Mouse (Mus musculus): ENCODE results near the gene Kcna7.

DNA sequence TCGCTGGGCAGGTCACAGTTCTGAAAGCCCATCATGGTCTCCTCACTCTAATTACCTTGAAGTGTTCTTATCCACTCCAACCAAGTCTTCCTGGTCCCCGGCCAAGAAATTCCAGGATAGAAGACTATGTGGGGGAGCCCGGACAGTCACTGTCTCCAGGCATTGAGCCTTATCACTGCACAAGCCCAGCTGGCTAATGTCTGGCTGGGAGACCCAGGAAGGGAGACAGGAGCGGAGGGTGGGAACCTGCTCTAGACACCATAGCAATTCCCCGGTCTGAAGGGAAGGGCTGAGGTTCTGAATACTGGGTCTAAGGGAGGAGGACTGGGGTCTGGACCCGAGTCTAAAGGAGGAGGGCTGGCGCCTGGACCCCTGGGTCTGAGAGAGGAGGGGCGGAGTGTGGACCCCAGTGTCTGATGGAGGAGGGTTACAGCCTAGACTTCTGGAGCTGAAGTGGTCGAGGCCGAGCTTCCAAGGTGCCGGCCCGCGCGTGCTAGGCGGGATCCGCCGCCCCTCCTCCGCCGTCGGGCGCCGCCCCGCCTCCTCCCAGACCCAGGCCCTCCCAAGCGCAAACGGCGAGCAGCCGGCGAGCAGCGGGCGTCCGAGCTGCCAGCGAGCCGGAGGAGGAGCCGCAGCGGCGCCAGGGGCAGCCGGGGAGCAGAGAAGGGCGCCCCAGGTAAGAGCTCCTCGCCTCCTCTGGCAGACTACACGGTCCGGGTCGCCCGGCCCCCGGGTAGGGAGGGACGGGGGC, 7.8 kb downstream of the Kcna7 start, which contains the start of gene Ntf5:
- no peak for TF ChIP-seq HCFC1 (IDR thresholded peaks at IDR 0.05; ENCODE audit: borderline replicate concordance, insufficient read depth, low read length)
- TF ChIP-seq MAFK (IDR thresholded peaks at IDR 0.05; ENCODE audit: insufficient read depth, low read depth, low read length), result no peak
- no peak for TF ChIP-seq ZNF384 (IDR thresholded peaks at IDR 0.05; ENCODE audit: low read depth, low read length)
